Mouse (Mus musculus) testis, postnatal 14 days (tissue): ENCODE measurements around the gene Gm28042.

Experiments used
- DNase-seq: peaks from one replicate; pipeline ENCODE4 v3.0.0; 2021; ENCODE audit warnings: low spot score

Gm28042 gene

GRCm38 (mm10) chr2:120012924-120013323 lies 14.4 kb upstream of the Gm28042 start:
- peak; percentile 66 for DNase-seq

GRCm38 (mm10) chr2:120013831-120014486 lies 13.3 kb upstream of the Gm28042 start:
- DNase-seq = no peak

DNA sequence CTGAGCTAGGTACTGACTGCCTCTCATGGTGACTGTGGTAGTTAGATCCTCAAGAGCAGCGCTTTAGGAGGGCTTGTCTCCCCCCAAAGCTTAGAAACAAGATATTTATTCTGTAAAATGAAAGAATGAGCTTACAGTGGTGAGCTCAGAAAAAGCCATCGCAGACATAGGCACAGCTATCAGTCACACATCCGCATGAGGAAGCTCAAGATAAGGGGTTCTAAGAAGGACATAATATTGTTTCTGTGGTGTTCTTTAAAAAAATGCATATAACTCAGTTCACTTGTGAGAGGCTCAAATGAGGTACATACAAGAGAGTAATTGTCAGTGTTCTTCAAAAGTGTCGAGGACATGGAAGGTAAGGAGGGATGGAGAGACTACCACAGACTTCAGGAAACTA lies 11.4 kb upstream of the Gm28042 start:
- no peak for DNase-seq

DNA sequence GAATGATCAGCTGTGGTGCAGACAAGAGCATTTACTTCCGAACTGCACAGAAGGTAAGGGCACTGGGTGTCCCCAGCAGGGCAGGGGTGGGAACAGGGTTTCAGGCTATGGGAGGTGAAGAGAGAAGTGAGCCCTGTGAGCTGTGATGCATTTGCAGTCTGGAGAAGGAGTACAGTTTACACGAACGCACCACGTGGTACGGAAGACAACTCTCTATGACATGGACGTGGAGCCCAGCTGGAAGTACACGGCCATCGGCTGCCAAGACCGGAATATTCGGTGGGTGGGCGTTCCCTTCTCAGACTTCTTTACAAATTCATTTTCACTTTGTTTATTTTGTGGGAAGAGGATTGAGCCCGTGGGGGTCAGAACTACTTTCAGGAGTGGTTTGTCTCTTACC lies 9.7 kb upstream of the Gm28042 start:
- DNase-seq = no peak

GRCm38 (mm10) chr2:120024337-120024736 lies 3.0 kb upstream of the Gm28042 start:
- peak; percentile 81 for DNase-seq

- no peak for DNase-seq
Observed at GRCm38 (mm10) chr2:120027950-120028331, 648 bp downstream of the Gm28042 start.

DNA sequence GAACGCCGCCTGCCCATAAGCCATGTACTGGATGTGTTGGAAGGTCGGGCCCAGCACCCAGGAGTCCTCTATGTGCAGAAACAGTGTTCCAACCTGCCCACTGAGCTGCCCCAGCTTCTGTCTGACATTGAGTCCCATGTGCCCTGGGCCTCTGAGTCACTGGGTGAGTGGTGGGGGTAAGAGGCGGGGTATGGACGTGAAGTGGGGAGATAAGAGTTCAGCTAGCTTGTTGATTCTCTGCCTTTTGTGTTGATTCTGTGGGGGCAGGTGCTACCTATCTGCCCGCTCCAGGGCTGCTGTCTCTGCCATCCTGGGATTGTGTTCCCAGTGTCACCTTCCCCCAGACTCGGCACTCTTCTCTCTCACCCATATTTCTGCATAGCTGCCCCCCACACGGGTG lies 3.1 kb downstream of the Gm28042 start:
- DNase-seq = no peak

DNA sequence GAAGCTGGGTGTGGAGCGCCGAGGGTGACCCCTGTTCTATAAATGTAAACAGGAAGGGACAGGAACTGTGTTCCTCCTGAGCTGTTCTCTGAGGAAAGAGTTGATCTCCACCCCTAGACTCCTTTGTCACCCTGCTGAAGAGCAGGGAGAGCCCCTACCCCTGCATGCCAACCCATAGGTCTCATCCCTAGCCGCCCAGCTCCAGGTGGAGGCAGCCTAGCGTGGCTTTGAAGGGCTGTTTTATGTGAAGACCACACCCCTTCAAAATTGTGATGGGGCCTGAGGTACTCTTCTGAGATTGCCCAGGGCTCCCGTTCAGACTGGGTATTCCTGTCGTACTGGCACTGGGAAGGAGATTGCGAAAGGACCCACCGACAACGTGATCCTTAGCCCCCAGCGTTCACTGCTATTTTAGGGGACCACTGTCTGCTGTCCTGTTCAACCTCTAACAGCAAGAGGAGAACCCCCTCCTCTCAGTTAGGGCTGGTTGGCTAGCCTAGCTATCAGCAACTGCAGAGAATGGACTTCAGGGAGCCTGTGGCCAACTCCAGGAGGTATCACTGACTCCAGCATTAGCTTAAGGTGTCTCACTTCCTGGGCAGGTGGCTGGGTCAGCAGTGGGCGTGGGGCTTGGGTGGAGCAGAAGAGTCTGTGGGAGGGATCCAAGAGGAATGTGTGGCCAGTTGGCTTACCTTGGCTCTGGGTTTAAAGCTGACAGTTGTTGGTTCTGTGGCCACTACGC lies 5.6 kb downstream of the Gm28042 start, which contains the start of gene Pla2g4b:
TSS of gene Pla2g4b (plus strand) at position 692 of the 742 bp plus-strand sequence.
- DNase-seq = no peak

DNA sequence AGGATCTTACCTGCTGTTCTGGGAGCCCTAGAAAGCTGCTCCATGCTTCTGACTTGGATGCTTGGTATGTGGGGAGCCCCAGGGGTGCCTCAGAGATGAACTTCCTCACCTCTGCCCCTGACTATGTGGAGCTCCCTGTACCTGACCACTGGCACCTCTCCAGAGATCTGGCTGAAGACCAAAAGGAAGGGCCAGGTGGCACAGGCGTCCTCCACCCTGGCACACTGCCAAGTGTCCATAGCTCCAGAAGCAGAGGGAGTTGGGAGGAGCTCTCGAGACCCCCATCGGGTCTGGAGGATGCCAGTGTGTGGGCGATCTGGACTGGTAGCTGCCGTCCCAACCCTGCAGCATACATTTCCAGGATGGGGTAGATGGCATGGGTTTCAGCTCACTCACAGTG lies 6.4 kb downstream of the Gm28042 start:
- DNase-seq = no peak

- no peak for DNase-seq
Observed at GRCm38 (mm10) chr2:120037744-120038143, 10.5 kb downstream of the Gm28042 start.

- DNase-seq = no peak
Observed at GRCm38 (mm10) chr2:120040991-120041390, 13.7 kb downstream of the Gm28042 start.

- no peak for DNase-seq
Observed at GRCm38 (mm10) chr2:120044101-120044603, 16.9 kb downstream of the Gm28042 start.

DNA sequence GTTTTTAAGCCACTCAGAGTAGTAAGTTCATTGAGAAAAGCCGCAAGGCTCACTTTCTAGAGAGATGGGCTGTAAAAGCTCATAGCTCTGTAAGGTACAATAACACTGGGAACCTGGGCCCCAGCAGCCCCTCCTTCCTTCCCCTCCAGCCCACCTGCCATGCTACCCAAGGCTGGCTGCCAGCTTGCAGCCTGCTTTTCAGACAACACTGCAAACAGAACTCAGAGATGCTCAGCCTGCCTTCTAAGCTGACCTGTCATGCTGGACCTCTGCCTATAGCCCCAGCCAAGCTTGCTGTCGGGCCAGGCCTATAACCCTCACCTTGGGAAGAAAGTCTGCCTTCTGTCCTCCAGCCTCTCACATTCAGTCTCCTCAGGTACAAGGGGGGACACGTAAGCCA lies 17.4 kb downstream of the Gm28042 start:
- DNase-seq = no peak

DNA sequence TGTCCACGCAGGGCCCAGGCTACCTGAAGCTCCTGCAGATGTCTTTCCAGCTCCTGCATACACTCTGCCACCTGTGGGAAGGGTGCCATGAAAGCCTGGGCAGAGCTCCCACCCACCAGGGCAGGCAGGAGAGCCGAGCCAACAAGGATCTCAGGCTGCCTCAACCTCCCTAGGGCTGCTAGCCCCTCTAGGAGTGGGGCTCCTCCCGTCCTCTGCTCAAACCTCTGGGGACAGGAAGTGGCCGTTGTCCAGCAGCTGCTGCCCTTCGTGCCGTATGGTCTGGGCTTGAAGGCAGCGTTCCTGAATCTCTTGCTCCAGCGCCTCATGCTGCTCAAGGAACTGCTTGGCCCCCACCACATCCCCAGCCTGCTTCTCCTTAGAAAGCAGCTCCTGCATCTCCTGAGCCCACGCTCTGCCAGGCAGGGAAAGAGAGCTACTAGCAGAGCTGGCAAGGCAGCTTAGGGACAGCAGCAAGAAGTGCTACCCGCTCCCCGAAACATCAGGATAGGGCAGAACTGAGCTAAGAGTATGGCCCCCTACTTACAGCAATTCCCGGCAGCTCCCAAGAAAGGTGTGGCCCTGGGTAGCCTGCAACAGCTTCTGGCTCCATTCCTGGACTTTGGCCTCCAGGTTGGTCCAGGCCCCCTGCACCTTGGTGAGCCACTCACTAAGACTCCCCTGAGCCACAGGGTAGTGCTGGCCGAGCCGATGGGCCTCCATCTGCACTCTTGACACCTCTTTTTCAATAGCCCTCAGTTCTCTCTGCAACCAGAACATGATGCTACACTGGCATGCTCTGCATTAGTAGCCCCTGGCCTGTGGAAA lies 19.4 kb downstream of the Gm28042 start:
- no peak for DNase-seq

GRCm38 (mm10) chr2:120048173-120048572 lies 20.9 kb downstream of the Gm28042 start:
- no peak for DNase-seq

- DNase-seq = no peak
Observed at GRCm38 (mm10) chr2:120049632-120050274, 22.5 kb downstream of the Gm28042 start.

DNA sequence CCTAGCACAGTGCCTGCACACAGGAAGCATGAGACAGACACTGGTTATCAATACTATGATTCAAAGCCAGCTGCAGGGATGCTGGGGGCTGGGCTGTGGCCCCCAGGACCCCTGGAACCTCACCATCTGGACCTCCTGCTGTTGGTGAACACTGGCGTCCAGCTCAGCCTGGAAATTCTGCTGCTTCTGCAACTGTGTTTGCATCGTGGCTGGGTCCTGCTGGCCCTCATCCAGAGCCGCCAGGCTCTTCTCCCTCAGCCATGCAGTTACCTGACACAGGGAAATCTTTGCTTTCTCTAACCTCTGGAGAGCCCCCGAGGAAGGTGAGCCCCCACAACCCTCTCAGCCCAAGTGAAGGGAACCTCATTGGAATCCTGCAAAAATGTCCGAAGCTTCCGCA lies 24.1 kb downstream of the Gm28042 start:
- DNase-seq = no peak

- peak; percentile 85 for DNase-seq
Observed at GRCm38 (mm10) chr2:120054771-120055552, 27.7 kb downstream of the Gm28042 start.

DNA sequence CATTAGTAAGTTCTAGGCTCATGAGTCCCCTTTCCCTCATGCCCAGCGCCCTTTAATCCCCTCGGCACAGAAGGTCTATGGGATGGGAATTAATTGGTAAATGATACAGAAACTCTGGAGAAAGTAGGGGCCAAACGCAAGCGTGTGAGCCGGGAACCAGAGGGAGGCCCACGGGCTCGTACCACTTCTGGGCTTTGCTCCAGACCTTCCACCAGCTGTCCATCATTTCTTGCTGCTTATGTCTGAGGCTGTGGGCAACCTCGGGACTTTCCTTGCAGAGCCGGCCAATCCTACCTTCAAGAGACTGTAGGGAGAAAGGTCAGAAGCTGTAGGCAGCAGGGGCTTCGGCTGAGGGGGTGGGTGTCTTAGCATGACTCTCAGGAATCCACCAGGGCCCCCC lies 28.6 kb downstream of the Gm28042 start:
- no peak for DNase-seq

DNA sequence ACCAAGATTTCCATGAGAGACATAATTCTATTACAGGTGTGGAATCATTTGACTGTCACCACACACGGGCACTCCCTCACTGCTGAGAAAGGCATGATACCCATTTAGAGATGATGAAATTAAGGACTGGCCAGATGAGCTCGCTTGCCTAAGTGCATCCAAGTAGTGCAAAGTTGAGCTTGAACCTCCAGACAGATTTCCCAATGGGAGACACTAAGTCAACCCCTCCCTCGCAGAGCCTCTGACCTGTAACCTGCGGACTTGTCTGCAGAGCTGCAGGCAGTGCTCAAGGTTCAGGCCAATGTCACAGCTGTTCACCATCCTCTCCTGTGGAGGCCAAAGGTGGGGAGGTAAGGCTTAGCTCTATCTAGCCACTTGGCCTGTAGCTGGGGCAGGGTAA lies 31.5 kb downstream of the Gm28042 start:
- DNase-seq = no peak

GRCm38 (mm10) chr2:120059466-120059865 lies 32.2 kb downstream of the Gm28042 start:
- no peak for DNase-seq
